Comparison of ENCODE assay signal across 14 mouse cellular contexts in the genomic region with DNA sequence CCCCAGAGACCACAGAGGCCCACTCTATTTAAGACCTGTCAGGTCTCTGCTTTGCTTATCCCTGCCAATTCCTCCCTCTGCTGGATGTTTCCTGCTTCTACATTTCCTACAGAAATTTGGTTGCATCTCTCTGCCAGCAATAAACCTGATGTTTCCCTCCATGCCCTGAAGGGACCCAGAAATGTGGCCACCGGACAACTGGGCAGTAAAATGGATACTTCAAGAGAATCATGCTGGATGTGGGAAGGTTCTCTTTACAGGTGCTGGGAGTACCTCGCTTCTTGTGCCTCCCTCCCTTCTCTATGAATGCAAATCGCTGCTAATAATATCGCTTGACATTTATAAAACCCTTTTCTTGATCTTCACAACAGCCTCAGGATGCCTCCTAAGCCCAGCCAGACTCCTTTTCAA. TPM values are rescaled to one million over a fixed set of nuclear protein-coding genes. Genes with fewer than 3 reads are reported as not detected.
DNase-seq lines count a peak whose midpoint lies in the region; ATAC-seq and TF ChIP-seq lines count a peak whose summit lies in the region.
"Had no signal": no experiment of that assay in that cellular context is flagged by ENCODE, and none has a peak within 500 bp of the region (broad histone marks: within the 10 kb centered on the region; RNA-seq: fewer than 3 reads in every experiment).

No protein-coding gene starts in this region.

- ATAC-seq in forebrain, postnatal 0 days: no peak
- no peak for ATAC-seq in forebrain, embryonic 12.5 days (ENCODE audit: low FRiP score)
- ATAC-seq in lung, embryonic 14.5 days (ENCODE audit: insufficient read depth): no peak
- ATAC-seq: CD4-positive, CD25-positive, alpha-beta regulatory T cell, adult 4 months had no signal

- H3K27ac ChIP-seq in forebrain, postnatal 0 days (ENCODE audit: low read depth, low read length): peak overlapping the region; percentile 58; the same call in 1 of the 2 replicates
- no peak overlapping the region for H3K27ac ChIP-seq in forebrain, embryonic 12.5 days
- H3K27ac ChIP-seq in lung, embryonic 14.5 days (ENCODE audit: low read depth): no peak overlapping the region
- H3K27ac ChIP-seq: hindbrain, embryonic 10.5 days had no signal

- H3K4me1 ChIP-seq in forebrain, postnatal 0 days (ENCODE audit: insufficient read depth): peaks cover 20% of the 10 kb centered on the region; the same call in 1 of the 2 replicates
- no peaks in the 10 kb centered on the region for H3K4me1 ChIP-seq in forebrain, embryonic 12.5 days
- no peaks in the 10 kb centered on the region for H3K4me1 ChIP-seq in lung, embryonic 14.5 days (ENCODE audit: insufficient read depth)

- H3K4me2 ChIP-seq in forebrain, postnatal 0 days (ENCODE audit: low read depth): no peak overlapping the region
- H3K4me2 ChIP-seq in forebrain, embryonic 12.5 days: no peak overlapping the region
- H3K4me2 ChIP-seq in lung, embryonic 14.5 days: no peak overlapping the region

- H3K9me3 ChIP-seq in forebrain, postnatal 0 days (ENCODE audit: low read length): no peaks in the 10 kb centered on the region
- H3K9me3 ChIP-seq in forebrain, embryonic 12.5 days: no peaks in the 10 kb centered on the region
- H3K9me3 ChIP-seq in lung, embryonic 14.5 days (ENCODE audit: low read depth, low read length): no peaks in the 10 kb centered on the region
- H3K9me3 ChIP-seq: hindbrain, embryonic 10.5 days had no signal

- TF ChIP-seq CTCF in forebrain, postnatal 0 days (IDR thresholded peaks at IDR 0.05; ENCODE audit: low read depth): peak; percentile 79
- peak; percentile 39 for TF ChIP-seq CTCF in lung, embryonic 14.5 days (IDR thresholded peaks at IDR 0.05; ENCODE audit: low read depth)

- WGBS in forebrain, postnatal 0 days: 68% methylated on average over 4 of the region's 4 CpGs
- 81% methylated on average over 4 of the region's 4 CpGs for WGBS in forebrain, embryonic 12.5 days
- WGBS in lung, embryonic 14.5 days: 78% methylated on average over 4 of the region's 4 CpGs

- peak; percentile 70 for DNase-seq in forebrain, postnatal 0 days
- DNase-seq in lung, embryonic 14.5 days: peak; percentile 26
- no peak for DNase-seq in lung, postnatal 14 days
- peak; percentile 46 for DNase-seq in NIH3T3 (ENCODE audit: low read depth)
- peak; percentile 67 to 69 for DNase-seq in cerebellum, postnatal 14 days
- DNase-seq in spleen, adult 12 weeks (ENCODE audit: low spot score): no peak
- no peak for DNase-seq in urinary bladder, adult 18-20 months (ENCODE audit: low spot score in 2 of 2)
- DNase-seq: adrenal gland, postnatal 25 days; kidney, adult 8-10 months; lung, postnatal 10 days had no signal

- H3K4me3 ChIP-seq in forebrain, postnatal 0 days (ENCODE audit: low read depth, low read length): no peak overlapping the region
- no peak overlapping the region for H3K4me3 ChIP-seq in forebrain, embryonic 12.5 days (replicated peaks)
- H3K4me3 ChIP-seq in lung, embryonic 14.5 days (ENCODE audit: low read depth, low read length): no peak overlapping the region
- H3K4me3 ChIP-seq: hindbrain, embryonic 10.5 days had no signal

- H3K9ac ChIP-seq in forebrain, postnatal 0 days: no peak overlapping the region
- no peak overlapping the region for H3K9ac ChIP-seq in forebrain, embryonic 12.5 days
- no peak overlapping the region for H3K9ac ChIP-seq in lung, embryonic 14.5 days

- no peaks in the 10 kb centered on the region for H3K27me3 ChIP-seq in forebrain, postnatal 0 days (ENCODE audit: insufficient read depth, low read length)
- no peaks in the 10 kb centered on the region for H3K27me3 ChIP-seq in forebrain, embryonic 12.5 days
- no peaks in the 10 kb centered on the region for H3K27me3 ChIP-seq in lung, embryonic 14.5 days (ENCODE audit: insufficient read depth, low read length)

- H3K36me3 ChIP-seq in forebrain, postnatal 0 days (ENCODE audit: insufficient read depth): no peaks in the 10 kb centered on the region
- H3K36me3 ChIP-seq in forebrain, embryonic 12.5 days (replicated peaks): no peaks in the 10 kb centered on the region
- H3K36me3 ChIP-seq in lung, embryonic 14.5 days (ENCODE audit: insufficient read depth): no peaks in the 10 kb centered on the region
- H3K36me3 ChIP-seq: hindbrain, embryonic 10.5 days had no signal

RNA-seq across cellular contexts. Expression of a gene that starts 1.4 kb away (rescaled TPM):
- total RNA-seq in forebrain, postnatal 0 days (2014; rRNA removed): 0.46 and 0.62 TPM in 2 replicates
- polyA plus RNA-seq in forebrain, postnatal 0 days (2015; fragmentation: Nextera tagmentation; extraction: Ambion mirVana): 0.36 and 0.57 TPM in 2 replicates
- polyA plus RNA-seq in forebrain, embryonic 12.5 days (2016; fragmentation: Nextera tagmentation; extraction: Ambion mirVana): 0.26 TPM in 1 of 2 replicates, not detected in the other
- polyA plus RNA-seq in lung, embryonic 14.5 days (2014; fragmentation: Nextera tagmentation; extraction: Ambion mirVana): not detected in 2 replicates
- total RNA-seq: adrenal gland, postnatal 25 days; monocyte, adult 5-6 weeks had no signal
- polyA plus RNA-seq: CD4-positive, CD25-positive, alpha-beta regulatory T cell, adult 4 months had no signal

RNA-seq across cellular contexts. Expression of a gene that starts 41.9 kb away (rescaled TPM):
- total RNA-seq in forebrain, postnatal 0 days (2014; rRNA removed): 50.7 and 61.6 TPM in 2 replicates
- polyA plus RNA-seq in forebrain, postnatal 0 days (2015; fragmentation: Nextera tagmentation; extraction: Ambion mirVana): 64.6 and 66.9 TPM in 2 replicates
- polyA plus RNA-seq in forebrain, embryonic 12.5 days (2016; fragmentation: Nextera tagmentation; extraction: Ambion mirVana): 70.3 and 75.0 TPM in 2 replicates
- polyA plus RNA-seq in lung, embryonic 14.5 days (2014; fragmentation: Nextera tagmentation; extraction: Ambion mirVana): 47.4 and 48.0 TPM in 2 replicates

Comparison
In these comparisons a context has a peak if more than half of its experiments do, and no peak if none do; other contexts are left out.
1. DNase-seq: peak in forebrain, postnatal 0 days (single experiment), lung, embryonic 14.5 days (single experiment), NIH3T3 (single experiment) and cerebellum, postnatal 14 days (2 of 2); none in lung, postnatal 14 days (single experiment), spleen, adult 12 weeks (single experiment) and urinary bladder, adult 18-20 months (0 of 2).